Mouse (Mus musculus): Measurements from ENCODE around the gene Nf1.
A peak's percentile ranks its signal among the peaks of the same experiment; 100 is the strongest.

The Nf1 gene

DNA sequence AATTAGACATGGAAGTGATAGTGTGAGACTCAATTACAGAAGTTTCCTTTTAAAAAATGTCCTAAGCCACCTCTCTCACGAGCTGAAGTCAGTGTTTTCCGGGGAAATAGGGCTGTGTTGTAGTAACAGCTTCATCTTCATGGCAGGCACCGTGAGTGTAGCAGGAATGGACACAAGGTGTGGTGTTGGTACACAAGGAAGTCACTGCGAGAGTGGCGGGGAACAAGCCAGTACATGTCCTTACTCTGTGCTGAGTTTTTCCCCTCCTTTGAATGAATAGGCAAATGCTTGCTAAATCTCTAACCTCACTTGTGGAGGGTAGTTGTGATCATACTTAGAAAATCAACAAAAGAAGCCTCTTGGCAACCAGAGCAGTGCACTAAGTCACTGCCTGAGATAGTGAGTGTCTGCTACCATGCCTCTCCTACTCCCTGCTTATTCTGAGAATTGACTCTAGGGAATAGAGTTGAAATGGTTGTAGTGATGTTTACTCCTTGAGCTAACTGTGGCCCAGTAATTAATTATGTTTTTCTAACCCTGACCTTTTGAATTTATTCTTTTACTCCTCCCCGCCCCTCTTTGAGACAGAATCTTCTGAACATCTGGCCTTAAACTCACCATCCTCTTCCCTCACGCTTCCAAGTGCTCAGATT lies 144.5 kb downstream of the Nf1 start:
- DNase-seq = no peak

- no peak for DNase-seq
These were observed 145.2 kb downstream of the Nf1 start for GRCm38 (mm10) chr11:79484721-79485120.

DNA sequence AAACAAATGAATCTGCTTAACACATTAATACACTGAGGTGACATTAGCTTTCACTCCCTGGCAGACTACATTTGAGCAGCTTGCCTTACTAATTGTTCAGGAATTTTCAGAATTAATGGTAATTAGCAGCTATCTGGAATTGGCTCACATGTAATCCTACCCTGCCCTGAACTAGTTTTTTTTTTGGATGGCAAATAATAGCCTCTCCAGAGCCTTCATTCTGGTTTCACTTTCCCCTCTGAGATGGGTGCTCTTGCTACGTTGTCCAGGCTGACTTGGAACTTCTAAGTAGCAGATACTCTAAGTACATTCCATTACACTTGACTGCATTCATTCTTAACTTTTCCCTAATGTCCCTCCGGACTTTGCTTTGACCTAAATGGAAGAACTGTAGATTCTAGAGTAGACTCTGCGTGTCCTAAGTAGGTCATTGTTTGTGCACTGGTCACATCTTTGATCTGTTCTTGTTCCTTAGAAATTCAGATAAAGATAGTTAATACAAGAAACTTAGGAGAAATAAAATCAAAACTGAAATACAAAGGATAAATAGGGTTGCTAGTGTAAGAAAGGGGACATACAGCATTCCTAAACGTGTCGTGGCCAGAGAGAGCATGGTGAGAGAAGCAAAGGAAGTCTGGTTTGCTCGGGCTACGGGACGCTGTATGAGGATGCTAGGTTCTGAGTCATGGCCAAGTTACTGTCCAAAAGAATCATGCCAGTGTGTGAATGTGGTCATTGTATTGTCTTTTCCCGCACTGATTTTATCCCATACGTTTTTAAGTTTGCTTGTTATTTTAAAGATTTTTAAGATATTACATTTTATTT lies 155.7 kb downstream of the Nf1 start:
- DNase-seq = no peak

GRCm38 (mm10) chr11:79502917-79503316 lies 163.4 kb downstream of the Nf1 start:
- peak; percentile 38 for DNase-seq

- peak; percentile 84 for DNase-seq
These were observed 164.4 kb downstream of the Nf1 start, which contains the start of gene Omg for GRCm38 (mm10) chr11:79503845-79504244. Gene Omg, minus strand, starts transcription at chr11:79504084.

- DNase-seq = no peak
These were observed 165.0 kb downstream of the Nf1 start for GRCm38 (mm10) chr11:79504506-79504905.

- no peak for DNase-seq
These were observed 172.5 kb downstream of the Nf1 start for GRCm38 (mm10) chr11:79511970-79512369.

DNA sequence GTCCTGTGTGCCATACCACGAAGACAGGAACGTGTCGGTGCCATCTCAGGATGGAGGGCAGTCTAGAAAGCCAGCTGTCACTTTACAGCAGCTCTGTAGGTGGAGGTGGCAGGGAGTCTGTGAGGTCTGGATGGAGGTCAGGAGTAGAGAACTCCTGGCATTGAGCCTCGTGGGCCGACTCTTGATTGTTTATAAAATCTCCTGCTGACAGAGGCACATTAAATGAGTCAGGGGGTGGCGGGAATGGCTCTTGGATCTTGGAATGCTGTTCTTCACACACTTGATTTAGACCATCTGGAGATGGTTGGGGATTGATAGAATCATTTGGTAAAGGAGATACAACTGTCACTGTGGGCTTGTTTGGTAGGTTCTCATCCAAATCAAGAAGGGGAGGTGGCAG lies 175.8 kb downstream of the Nf1 start:
- no peak for DNase-seq

GRCm38 (mm10) chr11:79515798-79516197 lies 176.3 kb downstream of the Nf1 start:
- DNase-seq = no peak

- DNase-seq = no peak
These were observed 179.8 kb downstream of the Nf1 start for GRCm38 (mm10) chr11:79519299-79519698.

- peak; percentile 82 for DNase-seq
These were observed 180.4 kb downstream of the Nf1 start for GRCm38 (mm10) chr11:79519878-79520291.

- DNase-seq = no peak
These were observed 181.3 kb downstream of the Nf1 start for GRCm38 (mm10) chr11:79520772-79521171.

GRCm38 (mm10) chr11:79521930-79522329 lies 182.4 kb downstream of the Nf1 start:
- DNase-seq = no peak

GRCm38 (mm10) chr11:79522944-79523343 lies 183.5 kb downstream of the Nf1 start:
- DNase-seq = no peak

- no peak for DNase-seq
These were observed 184.2 kb downstream of the Nf1 start, which contains the start of gene Evi2b for GRCm38 (mm10) chr11:79523560-79524309. Gene Evi2b, minus strand, starts transcription at chr11:79523762.

DNA sequence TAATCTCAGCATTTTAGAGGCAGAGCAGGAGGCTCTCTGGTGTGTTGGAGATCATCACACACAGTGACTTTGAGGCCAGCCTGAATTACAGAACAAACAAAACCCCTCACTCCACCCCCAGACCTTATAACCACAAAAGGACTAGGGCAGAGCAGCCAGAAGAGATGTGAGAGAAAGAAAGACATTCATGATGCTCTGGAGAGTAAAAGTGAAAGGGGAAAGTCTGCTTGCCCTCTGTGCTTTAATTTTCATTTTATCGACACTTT lies 184.8 kb downstream of the Nf1 start:
- DNase-seq = no peak

DNA sequence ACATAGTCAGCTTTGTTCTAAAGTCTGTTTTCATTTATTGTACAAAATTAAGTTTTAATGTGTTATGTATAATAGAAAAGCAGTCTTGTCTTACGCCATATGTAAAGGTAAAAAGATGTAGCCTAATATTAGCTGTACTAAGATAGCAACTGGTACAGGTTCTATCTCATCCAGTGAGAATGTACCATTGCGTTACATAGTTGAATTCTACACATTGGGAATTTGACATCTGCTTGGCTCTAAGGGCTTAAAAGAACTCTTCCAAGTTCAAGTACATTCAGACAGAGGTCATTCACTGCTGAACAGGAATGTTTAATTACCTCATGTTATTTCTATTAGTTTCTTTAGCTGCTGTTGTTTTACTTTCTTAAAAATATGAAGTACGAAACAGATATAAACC lies 187.1 kb downstream of the Nf1 start:
- DNase-seq = no peak

DNA sequence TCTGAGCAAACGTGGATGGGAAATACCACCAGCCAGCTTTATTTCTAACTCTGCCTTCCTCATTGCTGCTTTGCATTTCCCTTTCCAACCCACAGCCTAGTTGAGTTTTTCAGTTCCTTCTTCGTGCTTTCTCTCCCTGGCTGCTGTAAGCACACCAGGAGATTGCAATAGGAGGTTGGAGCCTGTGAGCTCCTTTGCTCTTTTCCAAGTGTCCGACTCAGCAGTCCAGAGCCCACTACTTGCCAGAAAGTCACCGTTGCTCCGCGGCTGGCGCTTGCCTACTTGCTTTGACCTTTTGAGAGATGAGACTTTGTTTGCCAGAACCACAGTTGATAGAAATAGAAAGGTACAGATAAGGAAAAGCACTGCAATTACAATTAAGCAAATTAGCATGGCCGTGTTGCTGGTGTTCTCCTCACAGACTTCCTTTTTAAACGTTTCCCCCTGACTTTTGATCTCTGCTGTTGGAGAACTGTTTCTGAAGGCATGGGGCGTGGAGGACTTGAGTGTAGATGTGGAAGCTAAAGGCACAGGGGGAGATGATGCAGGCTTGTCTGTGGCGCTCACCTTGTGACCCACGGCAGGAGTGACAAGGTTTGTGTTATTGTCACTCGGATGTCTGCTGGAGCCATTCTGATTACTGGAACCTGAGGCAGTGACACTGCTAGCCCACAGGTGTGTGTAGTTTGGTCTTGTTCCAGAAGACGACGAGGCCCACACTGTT lies 187.7 kb downstream of the Nf1 start:
- DNase-seq = peak; percentile 62

DNA sequence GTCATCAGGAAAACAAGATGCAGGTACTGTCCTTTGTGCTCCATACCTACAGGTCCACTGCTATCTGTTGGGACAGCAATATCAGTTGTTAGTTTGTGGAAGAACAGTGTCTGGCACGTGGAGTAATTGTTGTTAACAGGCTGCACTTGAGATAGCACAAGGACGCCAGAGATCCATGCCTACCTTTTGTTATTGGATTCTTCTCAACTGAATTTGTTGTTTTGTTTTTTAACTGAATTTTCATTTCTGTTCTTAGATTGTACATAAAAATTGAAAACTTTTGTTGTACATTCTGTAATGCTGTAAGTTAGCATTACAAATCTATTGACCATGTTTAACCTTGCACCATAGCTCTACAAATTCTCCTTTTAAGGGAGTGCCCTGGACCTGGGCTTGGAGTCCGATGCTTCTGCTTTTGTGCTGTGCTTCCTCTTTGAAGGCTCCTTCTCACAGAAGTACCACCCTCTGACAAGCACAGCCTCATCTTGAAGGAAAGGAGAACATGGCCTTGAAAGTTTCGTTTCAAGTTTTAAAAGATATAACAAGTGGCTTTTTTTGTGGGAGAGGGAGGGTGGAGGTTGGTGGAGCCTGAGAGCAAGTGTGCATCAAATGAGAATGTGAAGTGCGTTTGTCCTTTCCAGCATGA lies 188.4 kb downstream of the Nf1 start:
- peak; percentile 63 for DNase-seq

DNA sequence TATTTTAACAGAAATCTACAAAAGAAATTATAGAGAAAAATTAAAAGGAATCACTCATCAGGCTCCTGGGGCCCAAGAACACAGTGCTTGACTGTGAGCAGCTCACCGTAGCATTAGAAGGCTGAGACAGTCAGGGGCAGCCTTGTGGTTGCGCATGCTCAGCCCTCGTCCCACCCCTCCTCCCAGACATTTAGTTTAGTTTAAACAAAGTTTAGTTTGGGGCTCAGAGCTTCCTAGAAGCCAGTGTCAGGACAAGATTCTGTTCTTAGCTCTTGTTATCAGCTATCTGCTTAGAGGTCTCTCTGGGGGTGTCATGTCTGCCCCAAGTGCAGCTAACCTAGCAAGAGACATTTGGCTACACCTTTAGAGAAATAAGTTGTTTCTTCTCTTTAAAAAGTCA lies 189.1 kb downstream of the Nf1 start:
- no peak for DNase-seq

DNA sequence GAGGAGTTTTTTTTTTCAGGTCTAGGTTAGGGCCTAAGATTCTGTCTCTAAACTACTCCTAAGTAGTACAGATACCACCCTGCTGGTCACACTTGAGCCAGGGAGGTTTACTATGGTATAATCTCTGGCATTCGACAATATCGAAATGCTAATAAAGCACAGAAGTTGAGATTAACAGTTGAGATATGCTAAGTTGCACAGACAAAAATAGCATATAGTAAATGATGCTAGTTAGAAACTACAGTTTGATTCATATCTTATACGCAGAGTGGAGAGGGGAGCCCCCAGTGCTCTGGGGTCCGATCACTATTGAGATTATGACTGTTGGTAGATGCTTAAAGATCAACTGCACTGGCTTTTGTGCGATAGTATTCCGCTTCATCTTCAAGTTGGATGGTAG lies 189.7 kb downstream of the Nf1 start:
- DNase-seq = no peak

DNA sequence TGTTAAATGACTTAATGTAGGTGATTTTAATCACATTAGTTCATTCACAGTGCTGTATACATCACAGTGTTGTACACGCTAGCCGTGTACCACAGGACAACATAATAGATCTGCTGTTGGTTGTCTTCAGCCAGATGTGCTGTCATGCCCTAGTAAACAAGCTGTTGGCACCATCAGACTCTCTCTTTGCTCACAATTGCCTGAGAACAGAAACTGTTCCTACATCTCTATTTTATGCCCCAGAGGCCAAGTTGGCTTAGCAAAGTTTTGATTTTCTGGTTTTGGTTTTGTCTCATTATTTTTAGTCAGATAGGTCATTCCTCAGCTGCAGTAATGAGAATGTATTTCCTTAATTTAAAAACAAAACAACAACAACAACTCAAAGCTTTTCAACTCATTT lies 190.2 kb downstream of the Nf1 start:
- peak; percentile 32 for DNase-seq

DNA sequence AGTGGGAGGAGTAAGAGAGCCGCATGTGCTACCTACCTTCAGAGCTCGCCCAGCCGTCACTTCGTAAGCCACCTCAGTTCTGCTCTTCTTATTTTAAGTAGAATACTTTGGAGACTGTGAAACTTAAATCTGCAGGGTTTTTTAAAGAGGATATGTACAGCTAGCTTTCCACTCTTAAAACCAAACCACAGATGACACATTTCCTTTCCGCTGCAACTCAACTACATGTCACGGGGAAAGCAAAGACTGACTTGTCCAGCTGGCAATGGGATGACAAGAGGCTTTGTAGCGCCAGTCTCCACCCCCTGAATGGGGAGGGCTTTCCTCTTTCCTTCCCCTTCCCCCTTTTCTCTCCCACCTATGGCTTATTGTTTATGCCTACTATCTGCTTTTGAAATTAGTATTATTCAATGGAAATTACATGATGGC lies 190.9 kb downstream of the Nf1 start, which contains the start of the genes Evi2 and Evi2a:
Gene Evi2, minus strand, starts transcription at position 257 of the 429 bp plus-strand sequence.
Gene Evi2a, minus strand, starts transcription at position 277 of the 429 bp plus-strand sequence.
- peak; percentile 77 for DNase-seq
